Mouse (Mus musculus) gastrocnemius, postnatal 36 days (tissue): ENCODE results near the gene Rcsd1. TPM values are rescaled to one million over a fixed set of nuclear protein-coding genes. Genes with fewer than 3 reads are reported as not detected.
A peak's percentile ranks its signal among the peaks of the same experiment; 100 is the strongest.

Source experiments
- DNase-seq, 2 experiments: peaks; one replicate each; pipeline ENCODE4 v3.0.0; 2022
- intact Hi-C: fragments of 180-260 bp; cut with DNase I; formaldehyde crosslinking; loops from one replicate; pipeline ENCODE4 v1.15.1; 2025
- long read RNA-seq, 2 experiments: library from polyadenylated mRNA; stranded (forward); transcript quantifications; one replicate each; pipeline ENCODE4 v2.0.0; 2021
- total RNA-seq, 2 experiments: library from RNA; stranded (reverse); gene quantifications; 2 replicates each; pipeline ENCODE4 v1.2.3; 2021

Gene Rcsd1
- 10 to 100 TPM; 96.2 to 99.4 TPM for total RNA-seq
- long read RNA-seq, experiment 1, transcript Rcsd1-201 (7 exons, 2,622 nt), result major isoform, 50 of 78 reads
- long read RNA-seq, experiment 1, partial matches to known transcripts, result 3 of 78 reads
- long read RNA-seq, experiment 1, other reads (novel, unspliced or antisense), result 25 of 78 reads
- long read RNA-seq, experiment 2, full-length matches to known transcripts, result 56 of 96 reads
- long read RNA-seq, experiment 2, partial matches to known transcripts, result 9 of 96 reads
- long read RNA-seq, experiment 2, other reads (novel, unspliced or antisense), result 31 of 96 reads

DNA sequence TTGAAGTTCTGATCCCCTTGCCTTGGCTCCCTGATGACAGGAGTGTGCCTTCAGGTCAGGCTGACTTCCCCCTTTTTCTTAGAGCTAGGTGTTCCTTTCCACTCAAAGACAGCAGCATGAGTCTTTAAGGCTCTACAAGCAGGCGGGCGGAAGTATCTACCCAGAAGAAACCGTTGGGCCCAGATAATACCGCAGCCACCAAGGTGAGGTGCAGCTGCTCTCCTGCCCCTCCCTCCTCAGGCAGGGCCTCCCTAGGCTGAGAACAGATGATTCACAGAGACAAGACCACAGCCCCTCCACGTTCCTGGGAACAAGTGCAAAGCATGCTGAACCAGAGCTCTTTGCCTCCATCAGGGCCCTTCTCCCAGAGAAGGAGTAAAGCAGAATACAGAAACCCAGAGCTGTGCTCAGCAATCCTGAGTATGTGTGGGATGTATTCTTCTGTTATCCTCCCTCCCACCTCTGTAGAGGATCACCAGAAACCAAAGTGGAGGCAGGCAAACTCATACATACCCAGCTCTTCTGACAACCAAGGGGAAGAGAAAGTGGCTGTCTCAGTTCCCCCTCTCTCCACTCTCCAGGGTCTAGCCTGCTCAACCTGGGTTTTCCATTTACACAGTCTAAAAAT is at the start of gene Rcsd1:
Gene Rcsd1, minus strand, starts transcription at position 129 of the 628 bp plus-strand sequence.
- DNase-seq, result no peak
- intact Hi-C loops, result loop anchor here (5.0 kb wide), 1 partner anchor 42 kb away; no protein-coding TSS in a partner anchor

DNA sequence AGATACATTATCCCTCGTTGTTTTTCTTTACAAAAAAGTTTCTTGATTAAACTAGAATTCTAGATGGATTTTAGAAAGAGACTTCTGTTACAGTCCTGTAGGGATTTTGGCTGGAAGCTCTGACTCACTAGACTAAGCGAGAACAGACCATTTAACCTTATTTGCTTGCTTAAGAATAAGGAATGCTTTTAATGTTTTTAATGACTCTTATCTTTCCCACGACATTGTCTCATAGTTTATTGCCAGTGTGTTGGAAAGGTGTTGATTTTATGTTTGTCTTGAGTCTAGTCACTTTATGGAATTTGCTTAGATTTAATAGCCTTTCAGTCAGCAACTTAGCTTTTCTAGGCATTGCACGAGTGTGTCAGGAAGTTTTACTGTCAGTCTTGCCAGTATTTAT is 45.6 kb upstream of the Rcsd1 start:
- intact Hi-C loops, result no loop called here
- no peak for DNase-seq

DNA sequence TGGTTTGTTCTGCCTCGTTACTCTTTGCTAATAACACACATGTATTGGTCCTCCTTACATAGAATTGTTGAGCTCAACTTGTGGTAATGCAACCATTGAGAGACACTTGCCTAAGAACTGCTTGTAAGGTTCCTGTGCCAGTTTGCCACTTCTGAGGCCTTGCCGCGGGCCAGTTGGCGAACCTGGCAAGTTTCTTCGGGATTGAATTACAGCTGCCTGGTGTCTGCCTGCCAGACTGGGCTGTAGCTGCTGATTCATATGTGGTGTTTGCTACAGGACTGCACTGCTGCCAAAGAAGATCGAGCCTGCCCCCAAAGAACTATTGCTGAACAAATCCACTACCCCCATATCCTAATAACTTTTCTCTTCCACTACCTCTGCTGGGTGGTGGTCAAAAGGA is 44.6 kb upstream of the Rcsd1 start:
- intact Hi-C loops, result no loop called here
- peak; percentile 60 to 68 for DNase-seq

DNA sequence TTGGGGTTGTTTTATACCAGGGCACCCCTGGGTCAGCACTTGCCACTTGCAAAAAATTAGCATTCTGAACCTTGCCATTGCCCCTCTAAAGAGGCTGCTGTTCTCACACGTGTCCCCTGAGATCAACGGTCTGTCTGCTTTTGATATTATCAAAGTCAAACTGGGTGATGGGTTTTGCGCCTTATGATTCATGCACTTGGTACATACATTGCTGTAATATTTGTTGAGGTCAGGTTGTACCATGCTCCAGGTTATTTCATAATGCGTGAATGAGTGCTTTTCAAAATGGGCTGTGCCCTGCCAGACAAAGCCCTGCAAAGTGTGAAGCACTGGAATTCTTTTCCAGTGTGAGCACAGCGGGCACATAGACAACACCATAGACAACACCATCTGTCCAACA is 42.3 kb upstream of the Rcsd1 start:
- DNase-seq, result no peak
- intact Hi-C loops, result no loop called here

DNA sequence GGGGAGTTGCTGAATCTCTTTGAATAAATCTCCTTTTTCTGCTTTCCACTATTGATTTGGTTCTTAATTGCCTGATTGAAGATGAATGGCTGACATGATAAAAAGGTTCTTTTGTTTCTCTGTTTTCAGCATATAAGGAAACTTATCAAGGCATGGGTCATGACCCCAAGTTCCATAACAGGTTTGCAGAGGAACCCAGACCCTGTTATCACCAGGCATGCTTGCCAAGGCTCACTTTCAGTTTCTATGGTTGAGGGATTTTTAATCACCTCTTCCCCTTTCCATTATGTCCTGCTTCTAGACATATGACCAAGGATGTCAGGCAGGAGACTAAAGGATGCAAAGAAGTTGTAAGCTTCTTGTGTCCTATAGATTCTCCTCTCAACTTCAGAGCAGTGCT is 41.6 kb upstream of the Rcsd1 start:
- intact Hi-C loops, result no loop called here
- no peak for DNase-seq

DNA sequence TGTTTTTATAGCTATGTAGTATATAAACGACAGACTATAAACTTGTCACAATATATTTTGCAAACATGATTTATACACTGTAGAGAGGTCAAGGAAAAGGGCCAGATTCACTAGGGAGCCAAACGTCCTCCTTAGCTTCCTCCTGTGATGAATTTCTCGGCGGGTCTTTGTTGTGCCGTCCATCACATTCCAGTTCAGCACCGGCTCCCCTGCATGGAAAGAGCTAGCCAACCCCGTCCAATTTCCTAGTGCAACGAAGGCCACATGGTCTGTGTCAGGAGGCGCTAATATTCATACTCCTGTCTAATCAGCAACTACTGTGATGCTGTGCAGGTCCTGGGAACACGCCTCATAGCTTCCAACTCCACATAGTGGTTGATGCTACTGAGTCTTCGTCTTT is 38.5 kb upstream of the Rcsd1 start:
- intact Hi-C loops, result no loop called here
- no peak for DNase-seq

DNA sequence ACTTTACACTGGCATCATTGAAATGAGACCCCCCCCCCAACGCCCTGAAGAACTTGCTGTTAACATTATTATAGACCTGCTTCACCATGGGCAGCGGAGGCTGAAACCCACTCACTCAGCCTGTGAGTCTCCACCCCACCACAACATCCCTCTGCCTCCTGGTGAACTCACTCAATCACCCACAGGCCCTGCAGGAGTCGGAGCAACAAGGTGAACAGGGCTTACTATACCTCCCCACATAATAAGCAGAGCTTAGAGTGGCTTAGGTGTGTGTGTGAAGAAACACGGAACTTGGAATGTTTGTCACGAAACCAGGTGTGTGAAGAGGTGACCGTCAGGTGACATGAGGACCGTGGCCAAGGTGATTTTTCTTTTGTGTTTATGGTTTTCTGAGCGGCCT is 32.4 kb upstream of the Rcsd1 start:
- DNase-seq, result no peak
- intact Hi-C loops, result no loop called here

DNA sequence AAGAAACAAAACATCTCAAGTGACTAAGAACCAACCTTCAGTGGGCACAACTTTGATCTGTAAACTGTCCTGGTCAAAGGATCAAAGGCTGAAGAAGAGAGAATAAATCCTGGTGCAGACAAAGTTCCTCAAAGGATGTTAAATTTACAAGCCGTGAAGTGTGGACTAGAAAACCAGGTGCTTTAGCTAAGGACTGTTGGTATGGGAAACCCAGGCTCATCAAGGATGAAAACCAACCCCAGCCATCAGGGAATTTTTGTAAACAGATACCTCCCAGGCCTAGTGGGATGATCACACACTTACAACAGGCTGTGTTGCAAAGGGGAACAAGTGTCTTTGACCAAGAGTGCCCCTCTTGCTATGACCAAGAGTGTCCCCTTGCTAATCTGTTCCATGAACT is 29.4 kb upstream of the Rcsd1 start:
- intact Hi-C loops, result loop anchor here (5.0 kb wide), 1 partner anchor 152 kb away; no protein-coding TSS in a partner anchor
- no peak for DNase-seq

DNA sequence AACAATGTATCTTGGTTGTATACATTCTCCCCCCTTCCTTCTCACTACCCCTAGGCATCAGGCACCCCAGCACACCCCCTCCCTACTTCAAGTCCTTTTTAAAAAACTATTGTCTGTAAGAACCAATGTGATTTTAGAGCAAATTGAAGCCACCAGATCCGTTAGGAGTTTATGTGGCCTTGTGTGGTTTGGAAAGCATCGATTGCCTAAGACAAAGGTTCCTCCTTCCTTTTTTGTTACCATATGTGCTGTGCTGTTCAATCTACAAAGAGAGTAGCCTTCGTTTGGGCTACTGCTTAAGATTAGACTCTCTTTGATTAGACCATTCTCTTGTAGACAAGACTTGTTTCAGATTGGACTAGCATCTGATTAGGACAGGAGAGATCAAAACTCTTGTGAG is 28.3 kb upstream of the Rcsd1 start:
- intact Hi-C loops, result loop anchor here (1.0 to 5.0 kb wide), 2 partner anchors 78 to 151 kb away; no protein-coding TSS in a partner anchor
- no peak for DNase-seq

DNA sequence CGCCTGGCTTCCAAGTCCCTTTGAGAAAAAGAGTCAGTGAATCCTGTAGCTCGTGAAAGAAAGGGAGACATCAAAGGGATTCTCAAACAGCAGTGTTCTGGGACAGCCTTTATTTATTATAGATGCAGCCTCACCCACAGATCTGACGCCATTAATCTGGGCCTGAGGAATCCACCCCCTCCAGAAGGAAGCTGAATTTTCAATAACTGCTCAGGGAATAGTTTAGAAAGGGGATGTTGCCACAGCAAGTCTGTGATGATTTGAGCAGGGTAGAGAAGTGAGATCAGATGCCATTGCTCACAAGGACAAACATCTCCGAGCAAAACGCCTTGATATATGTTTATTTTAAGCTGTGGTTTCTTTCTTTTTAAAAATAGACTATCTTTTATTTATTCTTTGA is 27.9 kb upstream of the Rcsd1 start:
- intact Hi-C loops, result loop anchor here (1.0 to 5.0 kb wide), 2 partner anchors 77 to 150 kb away; no protein-coding TSS in a partner anchor
- no peak for DNase-seq

DNA sequence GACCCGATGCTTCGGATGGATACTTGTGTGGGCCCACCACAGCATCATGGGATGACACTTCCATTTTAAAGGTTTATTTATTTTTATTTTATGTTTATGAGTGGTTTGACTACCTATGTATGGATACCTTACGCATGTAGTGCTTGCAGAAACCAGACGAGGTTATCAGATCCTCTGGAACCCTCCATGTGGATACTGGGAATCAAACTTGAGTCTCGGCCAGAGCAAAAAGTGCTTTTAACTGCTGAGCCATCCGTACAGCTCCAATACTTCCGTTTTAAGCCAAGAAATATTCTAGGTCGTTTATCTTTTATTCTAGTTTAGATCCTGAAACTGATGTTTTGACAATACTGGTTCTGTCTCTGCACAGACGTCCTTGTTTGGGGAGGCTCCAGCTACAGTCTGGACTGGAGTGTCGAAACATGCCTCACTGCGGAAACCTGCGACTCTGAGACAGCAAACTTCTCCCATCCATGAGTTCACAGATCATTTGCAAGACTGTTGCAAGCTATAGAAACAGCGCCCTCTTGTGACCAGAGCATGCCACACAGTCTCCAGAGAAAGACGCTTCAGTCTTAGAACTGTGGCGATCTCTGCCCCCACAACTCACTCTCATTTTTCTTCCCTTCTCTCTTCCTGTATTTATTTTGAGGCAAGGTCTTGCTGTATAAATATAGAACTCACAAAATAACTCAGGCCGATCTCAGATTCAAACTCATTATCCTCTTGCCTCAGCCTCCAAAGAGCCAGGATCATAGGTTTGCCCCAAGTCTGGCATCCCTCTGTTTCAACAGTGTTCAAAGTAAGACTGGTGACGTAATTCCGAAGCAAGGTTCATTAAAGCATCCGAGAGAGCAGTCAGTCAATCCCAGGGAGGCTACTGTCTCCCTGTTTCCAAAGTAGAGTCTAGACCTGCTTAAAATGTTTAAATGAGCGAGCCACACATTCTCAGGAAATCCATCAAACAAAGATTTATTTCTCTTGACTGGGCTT is 26.6 kb upstream of the Rcsd1 start:
- intact Hi-C loops, result loop anchor here (5.0 kb wide), 1 partner anchor 149 kb away; no protein-coding TSS in a partner anchor
- DNase-seq, result peak; percentile 78 to 85

DNA sequence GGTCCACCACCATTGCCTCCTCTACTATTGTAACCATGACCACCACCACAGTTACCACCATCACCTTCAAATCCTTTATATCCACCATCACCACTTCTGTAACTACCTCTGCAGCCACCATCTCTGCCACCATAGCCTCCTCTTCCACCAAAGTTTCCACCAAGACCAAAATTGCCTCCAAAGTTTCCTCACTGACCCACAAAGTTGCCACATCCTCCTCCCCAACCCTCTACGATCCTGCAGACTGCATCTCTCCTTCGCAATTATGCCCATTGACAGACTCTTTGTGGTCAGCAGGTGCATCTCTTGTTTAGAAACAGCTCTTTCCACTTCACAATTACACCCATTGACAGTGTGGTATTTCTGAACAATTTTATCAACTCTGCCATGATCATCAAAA is 25.3 kb upstream of the Rcsd1 start:
- intact Hi-C loops, result loop anchor here (5.0 kb wide), 1 partner anchor 148 kb away; no protein-coding TSS in a partner anchor
- DNase-seq, result no peak

DNA sequence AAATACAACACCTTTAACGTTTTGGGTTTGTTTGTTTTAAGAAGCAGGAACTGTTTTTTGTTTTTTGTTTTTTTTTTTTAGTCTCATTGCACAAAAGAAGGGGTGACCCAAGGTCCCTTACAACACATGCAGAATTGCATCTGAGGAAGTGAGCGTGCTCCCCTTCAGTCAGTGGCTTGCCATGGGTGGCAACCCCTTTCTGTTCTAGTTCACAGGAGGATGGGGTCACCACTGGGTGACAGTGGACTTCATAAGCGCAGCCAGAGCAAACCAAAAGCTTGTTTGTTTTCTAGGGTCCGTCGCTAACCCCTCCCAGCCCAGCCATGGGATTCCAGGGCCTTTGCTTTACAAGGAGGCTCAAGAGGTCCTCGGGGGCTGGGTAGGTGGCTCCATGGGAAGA is 22.0 kb upstream of the Rcsd1 start:
- intact Hi-C loops, result no loop called here
- no peak for DNase-seq

DNA sequence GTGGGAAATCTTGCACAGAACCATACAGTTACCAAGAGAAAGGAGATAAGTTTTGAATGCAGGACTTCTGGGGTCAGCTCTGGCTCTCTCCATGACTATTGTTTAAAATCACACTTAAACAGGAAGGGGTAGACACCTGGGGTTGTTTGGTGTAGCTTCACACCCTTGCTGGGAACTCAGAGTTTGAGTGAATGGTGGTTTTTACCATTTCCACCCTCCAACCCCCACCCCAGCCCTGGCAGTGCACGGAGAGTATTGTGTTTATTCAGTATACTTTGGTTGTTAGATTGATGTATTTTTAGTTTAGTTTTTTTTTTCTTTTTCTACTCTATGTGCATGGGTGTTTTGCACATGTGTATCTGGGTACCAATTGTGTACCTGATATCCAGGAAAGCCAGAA is 20.6 kb upstream of the Rcsd1 start:
- intact Hi-C loops, result no loop called here
- no peak for DNase-seq

DNA sequence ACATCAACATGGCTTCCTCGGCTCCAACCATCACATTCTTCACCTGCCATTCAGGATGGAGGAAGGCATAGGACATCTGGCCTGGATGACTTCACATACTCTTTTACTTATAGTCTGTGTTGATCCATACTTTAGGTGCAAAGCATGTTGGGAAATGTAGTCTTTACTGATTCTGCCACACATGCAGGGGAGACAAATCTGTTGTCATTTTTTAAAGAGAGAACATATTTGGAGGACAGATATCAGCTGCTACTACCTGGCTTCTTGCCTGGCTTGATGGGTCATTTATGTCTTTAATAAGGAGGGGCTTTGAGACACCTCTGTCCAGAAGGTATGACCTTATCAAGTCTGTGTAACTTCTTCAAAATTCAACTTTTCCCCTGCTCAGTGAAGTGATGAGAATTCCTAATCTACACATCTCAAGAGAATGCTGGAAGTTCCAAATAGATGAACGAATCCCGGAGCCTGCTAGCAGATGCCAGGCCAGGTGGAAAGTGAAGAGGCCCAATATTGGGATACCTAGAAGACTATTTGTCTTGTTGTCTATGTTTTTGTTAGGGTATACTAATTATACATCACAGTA is 18.6 kb upstream of the Rcsd1 start:
- intact Hi-C loops, result no loop called here
- no peak for DNase-seq

DNA sequence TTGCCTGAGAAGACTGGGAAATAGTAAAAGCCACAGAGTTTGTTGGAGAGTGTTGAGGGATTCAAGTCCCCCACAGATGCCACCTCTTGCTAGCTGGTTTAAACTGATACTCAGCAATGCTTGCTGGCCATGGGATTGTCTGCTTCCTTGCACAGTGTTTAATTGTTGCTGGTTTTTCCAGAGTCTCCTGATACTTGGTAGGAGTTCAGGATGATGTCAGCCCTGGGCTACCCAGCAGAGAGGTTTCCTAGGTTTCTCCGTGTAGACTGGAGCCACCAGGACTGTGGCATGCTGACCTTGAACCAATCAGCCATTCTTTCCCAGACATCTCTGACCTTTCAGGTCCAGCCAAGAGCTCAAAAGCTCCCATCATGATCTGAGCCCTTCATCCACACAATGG is 17.4 kb upstream of the Rcsd1 start:
- intact Hi-C loops, result no loop called here
- DNase-seq, result no peak

DNA sequence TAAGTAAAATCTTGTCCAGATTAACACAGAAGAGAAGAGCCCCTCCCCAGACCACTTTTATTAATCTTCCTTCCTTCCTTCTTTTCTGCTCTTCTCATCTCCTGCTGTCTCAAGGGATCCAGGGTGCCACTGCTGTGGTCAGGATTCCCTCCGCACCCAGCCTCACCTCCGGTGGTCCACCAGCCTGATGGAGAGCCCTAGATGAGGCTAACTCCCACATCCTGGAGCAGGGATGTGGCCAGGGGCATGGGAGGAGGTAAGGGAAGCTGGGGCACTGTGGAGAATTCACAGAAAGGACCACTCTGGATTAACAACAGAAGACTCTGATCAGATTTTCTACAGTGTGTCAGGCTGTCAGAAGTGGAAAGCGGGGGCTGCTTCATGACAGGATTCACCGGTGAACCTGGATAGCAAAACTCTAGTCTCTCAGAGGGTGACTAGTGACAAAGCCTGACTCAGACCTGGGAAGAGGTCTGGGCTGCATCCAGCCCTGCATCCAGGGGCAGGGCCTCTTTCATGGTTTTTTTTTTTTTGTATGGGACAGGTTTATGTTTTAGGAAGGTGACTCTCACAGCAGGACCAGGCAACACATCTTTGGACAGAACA is 15.6 kb upstream of the Rcsd1 start:
- intact Hi-C loops, result no loop called here
- no peak for DNase-seq

DNA sequence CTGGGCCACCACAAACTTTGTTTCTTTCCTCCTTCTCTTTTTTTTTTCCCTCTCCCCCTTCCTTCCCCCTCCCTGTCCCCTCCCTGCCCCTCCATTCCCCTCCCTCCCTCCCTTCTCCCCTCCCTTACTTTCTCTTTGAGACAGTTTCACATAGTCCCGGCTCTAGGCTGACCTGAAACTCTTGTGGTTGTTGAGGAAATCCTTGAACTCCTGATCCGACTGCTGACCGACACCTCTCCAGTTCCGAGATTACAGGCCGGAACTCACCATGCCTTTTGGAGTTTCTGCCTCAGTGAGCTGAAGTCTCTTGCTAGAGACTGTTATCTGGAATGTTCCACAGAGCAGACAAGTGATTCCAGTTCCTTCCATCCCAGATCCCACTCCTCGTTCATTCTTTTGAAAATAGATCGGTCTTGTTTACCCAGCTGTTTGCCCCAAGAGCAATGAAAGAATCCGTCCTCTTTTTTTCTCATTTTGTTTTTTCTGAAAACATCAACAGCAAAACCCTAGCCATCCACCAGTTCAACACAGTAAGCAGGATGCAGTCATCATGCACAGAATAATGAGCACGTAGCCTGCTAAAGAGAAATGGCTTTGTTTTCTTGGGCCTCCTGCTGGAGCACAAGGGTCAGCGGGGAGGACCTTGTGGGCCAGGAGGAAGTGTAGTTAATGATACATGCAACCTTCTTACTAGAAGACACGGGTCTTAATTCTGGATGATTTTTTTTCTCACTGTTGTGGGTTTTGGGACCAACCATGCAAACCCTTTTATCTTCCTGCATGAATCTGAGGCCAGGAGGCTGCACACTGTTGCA is 14.9 kb upstream of the Rcsd1 start:
- intact Hi-C loops, result no loop called here
- DNase-seq, result no peak

DNA sequence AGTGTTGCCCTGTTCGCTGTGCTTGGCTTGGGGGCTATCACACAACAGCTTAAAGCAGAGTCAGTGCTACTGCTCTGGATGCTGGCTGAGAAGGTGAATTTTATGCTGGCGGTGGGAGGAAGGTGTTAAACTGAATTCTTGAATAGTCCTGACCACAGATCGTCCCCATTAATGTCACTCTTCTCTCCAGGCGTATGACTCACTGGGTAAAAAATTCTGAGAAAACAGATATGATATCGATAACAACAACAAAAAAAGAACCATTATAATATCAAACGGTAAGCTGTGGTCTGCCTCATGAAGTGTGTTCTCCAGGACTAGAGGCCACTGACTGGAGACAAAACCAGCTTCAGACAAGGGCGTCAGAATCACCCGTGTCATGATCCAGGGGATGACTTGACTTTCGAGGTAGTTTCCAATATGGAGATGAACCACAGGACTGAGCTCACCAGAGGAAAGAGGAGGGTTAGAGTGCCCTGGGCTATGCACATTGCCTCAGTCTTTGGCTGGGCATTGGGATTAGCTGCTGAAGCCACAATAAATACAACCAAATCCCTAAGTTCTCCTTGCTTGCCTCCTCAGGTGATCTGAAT is 13.1 kb upstream of the Rcsd1 start:
- intact Hi-C loops, result no loop called here

More for the DNA sequence above, 13.1 kb upstream of the Rcsd1 start:
- DNase-seq, result no peak
